Mouse (Mus musculus): ENCODE measurements around the gene Msl2. TPM values are rescaled to one million over a fixed set of nuclear protein-coding genes. Genes with fewer than 3 reads are reported as not detected.
A peak's percentile ranks its signal among the peaks of the same experiment; 100 is the strongest.

The Msl2 gene
- polyA plus RNA-seq (2015; fragmentation: Nextera tagmentation; extraction: Ambion mirVana) = 3.4 and 3.6 TPM in 2 replicates

- no peaks in the 10 kb centered on the region for H3K27me3 ChIP-seq
- ATAC-seq (replicated peaks; ENCODE audit: insufficient number of reproducible peaks, insufficient read depth, low FRiP score, low read depth) = no peak; the same call in 1 of the 2 replicates
- under 1% methylated on average over 32 of the region's 43 CpGs for WGBS
- H3K4me2 ChIP-seq = peak within 1 kb of the TSS; percentile 77
- H3K36me3 ChIP-seq = no peaks in the 10 kb centered on the region
- peak within 1 kb of the TSS; percentile 100 for H3K9ac ChIP-seq
- H3K4me3 ChIP-seq = peak within 1 kb of the TSS; percentile 99
- H3K4me1 ChIP-seq (replicated peaks) = peaks cover 18% of the 10 kb centered on the region
- H3K27ac ChIP-seq = peak within 1 kb of the TSS; percentile 100
- H3K9me3 ChIP-seq (replicated peaks) = no peaks in the 10 kb centered on the region
Measured at GRCm38 (mm10) chr9:101073987-101074331, at the start of gene Msl2. Gene Msl2, plus strand, starts transcription at chr9:101074101.

GRCm38 (mm10) chr9:101033761-101034447, 40.0 kb upstream of the Msl2 start:
- peak overlapping the region; percentile 68 for H3K9ac ChIP-seq
- 4% methylated on average over 14 of the region's 14 CpGs for WGBS
- peak overlapping the region; percentile 65 for H3K4me3 ChIP-seq
- H3K4me2 ChIP-seq = peak overlapping the region; percentile 63
- H3K27me3 ChIP-seq = no peaks in the 10 kb centered on the region
- H3K9me3 ChIP-seq (replicated peaks) = no peaks in the 10 kb centered on the region
- peaks cover 4% of the 10 kb centered on the region for H3K4me1 ChIP-seq (replicated peaks)
- H3K36me3 ChIP-seq = peaks cover 4% of the 10 kb centered on the region
- peak overlapping the region; percentile 95 for H3K27ac ChIP-seq
- ATAC-seq (replicated peaks; ENCODE audit: insufficient number of reproducible peaks, insufficient read depth, low FRiP score, low read depth) = no peak

GRCm38 (mm10) chr9:101034448-101035098, 39.3 kb upstream of the Msl2 start, which contains the start of gene Pccb:
Gene Pccb, minus strand, starts transcription at chr9:101034898.
- H3K9me3 ChIP-seq (replicated peaks) = no peaks in the 10 kb centered on the region
- peak within 1 kb of the TSS; percentile 63 for H3K4me2 ChIP-seq
- peak within 1 kb of the TSS; percentile 95 for H3K27ac ChIP-seq
- peaks cover 4% of the 10 kb centered on the region for H3K4me1 ChIP-seq (replicated peaks)
- H3K4me3 ChIP-seq = peak within 1 kb of the TSS; percentile 65
- H3K27me3 ChIP-seq = no peaks in the 10 kb centered on the region
- under 1% methylated on average over 54 of the region's 61 CpGs for WGBS
- H3K9ac ChIP-seq = peak within 1 kb of the TSS; percentile 68
- no peaks in the 10 kb centered on the region; the same call in 1 of the 2 replicates for H3K36me3 ChIP-seq
- peak; percentile 99 for ATAC-seq (replicated peaks; ENCODE audit: insufficient number of reproducible peaks, insufficient read depth, low FRiP score, low read depth)

DNA sequence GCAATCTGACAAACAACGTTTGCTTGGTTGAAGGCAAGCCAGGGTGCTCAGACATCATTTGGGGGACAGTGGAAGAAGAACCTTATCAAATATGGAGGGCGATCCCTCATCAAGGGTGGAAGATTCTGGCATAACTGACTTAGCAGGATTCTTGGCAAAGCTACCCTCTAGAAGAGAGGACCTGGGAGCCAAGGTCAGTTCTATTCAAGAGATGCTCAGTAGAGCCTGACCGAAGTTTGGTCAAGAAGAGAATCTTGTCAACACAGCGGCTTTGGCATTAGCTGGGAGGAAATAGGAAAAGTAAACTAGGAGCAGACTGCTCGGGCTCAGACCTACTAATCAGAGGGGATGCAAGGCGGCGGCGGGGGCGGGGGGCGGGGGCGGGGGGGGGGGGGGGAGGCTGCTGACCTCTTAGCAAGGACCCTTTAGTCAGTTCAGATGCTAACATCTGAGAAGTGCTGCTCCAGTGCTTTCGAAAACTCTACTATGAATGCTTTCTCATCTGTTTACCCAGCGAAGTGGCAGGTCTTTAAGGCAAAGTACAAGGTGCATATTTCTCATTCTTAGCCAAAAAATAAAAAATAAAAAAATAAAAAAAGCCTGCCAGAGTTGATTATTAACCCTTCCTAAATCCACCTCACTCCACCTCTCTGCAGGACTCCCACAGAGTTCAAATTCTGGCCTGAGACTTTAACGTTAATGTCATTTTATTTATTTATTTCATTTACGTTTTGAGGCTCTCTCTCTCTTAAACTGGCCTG, 37.9 kb upstream of the Msl2 start:
- H3K4me3 ChIP-seq = no peak overlapping the region
- H3K27ac ChIP-seq = no peak overlapping the region
- ATAC-seq (replicated peaks; ENCODE audit: insufficient number of reproducible peaks, insufficient read depth, low FRiP score, low read depth) = no peak
- 74% methylated on average over 9 of the region's 15 CpGs for WGBS
- no peaks in the 10 kb centered on the region for H3K9me3 ChIP-seq (replicated peaks)
- peaks cover 4% of the 10 kb centered on the region for H3K4me1 ChIP-seq (replicated peaks)
- H3K9ac ChIP-seq = no peak overlapping the region
- H3K4me2 ChIP-seq = no peak overlapping the region
- no peaks in the 10 kb centered on the region; the same call in 1 of the 2 replicates for H3K36me3 ChIP-seq
- H3K27me3 ChIP-seq = no peaks in the 10 kb centered on the region

DNA sequence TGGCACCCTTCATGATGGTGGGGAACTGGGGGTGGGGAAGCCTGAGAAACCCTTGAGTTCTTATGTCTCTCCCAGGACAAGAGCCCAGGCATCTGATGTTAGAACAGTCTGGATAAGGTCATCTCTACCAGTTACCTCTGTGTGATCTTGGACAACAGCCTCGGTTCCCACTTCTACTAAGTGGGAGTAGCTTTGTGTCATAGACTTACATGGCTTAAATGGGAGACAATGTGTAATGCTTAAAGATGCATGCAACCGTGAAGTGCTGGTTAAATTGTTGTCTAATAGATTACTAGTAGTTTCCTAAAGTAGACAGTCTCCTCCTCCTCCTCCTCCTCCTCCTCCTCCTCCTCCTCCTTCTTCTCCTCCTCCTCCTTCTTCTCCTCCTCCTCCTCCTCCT, 37.0 kb upstream of the Msl2 start:
- peaks cover 4% of the 10 kb centered on the region for H3K4me1 ChIP-seq (replicated peaks)
- no peak overlapping the region for H3K27ac ChIP-seq
- no peak overlapping the region for H3K4me2 ChIP-seq
- ATAC-seq (replicated peaks; ENCODE audit: insufficient number of reproducible peaks, insufficient read depth, low FRiP score, low read depth) = no peak
- no peaks in the 10 kb centered on the region for H3K36me3 ChIP-seq
- H3K27me3 ChIP-seq = no peaks in the 10 kb centered on the region
- H3K9ac ChIP-seq = no peak overlapping the region
- no peak overlapping the region for H3K4me3 ChIP-seq
- 73% methylated on average over 2 of the region's 2 CpGs for WGBS
- no peaks in the 10 kb centered on the region for H3K9me3 ChIP-seq (replicated peaks)

DNA sequence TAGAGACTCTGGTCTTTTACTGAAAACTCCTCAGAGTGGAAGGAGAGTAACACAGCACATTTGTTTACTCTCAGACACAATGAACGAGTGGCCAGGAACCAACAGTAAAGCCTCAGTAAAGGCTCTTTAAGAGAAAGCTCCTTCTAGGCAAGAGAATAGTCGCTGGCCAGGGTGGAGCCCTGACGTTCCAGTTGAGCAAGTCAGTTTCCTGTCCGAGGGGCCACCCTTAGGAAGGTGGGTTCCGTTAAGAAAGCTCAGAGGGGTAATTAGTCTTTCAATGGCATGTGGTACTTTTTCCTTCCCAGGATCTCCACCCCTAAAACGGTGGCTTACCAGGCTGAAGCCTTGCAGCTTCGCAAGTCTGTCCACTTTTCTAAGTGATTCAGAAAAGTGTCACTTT, 36.5 kb upstream of the Msl2 start:
- WGBS = 38% methylated on average over 7 of the region's 7 CpGs
- peaks cover 4% of the 10 kb centered on the region for H3K4me1 ChIP-seq (replicated peaks)
- H3K36me3 ChIP-seq = no peaks in the 10 kb centered on the region
- 0 out of 2 replicates have a peak overlapping the region, but pooled peaks have one; percentile 7 for H3K4me2 ChIP-seq
- no peaks in the 10 kb centered on the region for H3K27me3 ChIP-seq
- no peak overlapping the region for H3K27ac ChIP-seq
- no peak overlapping the region for H3K9ac ChIP-seq
- no peaks in the 10 kb centered on the region for H3K9me3 ChIP-seq (replicated peaks)
- H3K4me3 ChIP-seq = no peak overlapping the region
- no peak for ATAC-seq (replicated peaks; ENCODE audit: insufficient number of reproducible peaks, insufficient read depth, low FRiP score, low read depth)

GRCm38 (mm10) chr9:101038634-101039033, 35.3 kb upstream of the Msl2 start:
- WGBS = 59% methylated on average over 5 of the region's 5 CpGs
- Histone ChIP-seq H3K9ac (no peak overlapping the region), H3K4me1 (replicated peaks) (peaks cover 3% of the 10 kb centered on the region), H3K27ac (no peak overlapping the region), H3K4me3 (no peak overlapping the region), H3K27me3 (no peaks in the 10 kb centered on the region), H3K36me3 (no peaks in the 10 kb centered on the region), H3K4me2 (no peak overlapping the region), H3K9me3 (replicated peaks) (no peaks in the 10 kb centered on the region)
- ATAC-seq (replicated peaks; ENCODE audit: insufficient number of reproducible peaks, insufficient read depth, low FRiP score, low read depth) = no peak

GRCm38 (mm10) chr9:101041508-101041907, 32.4 kb upstream of the Msl2 start:
- Histone ChIP-seq H3K4me2 (no peak overlapping the region), H3K4me3 (no peak overlapping the region), H3K27ac (no peak overlapping the region), H3K9ac (no peak overlapping the region), H3K27me3 (no peaks in the 10 kb centered on the region), H3K4me1 (replicated peaks) (0 out of 2 replicates have a peak, but pooled peaks cover 2% of the 10 kb centered on the region), H3K36me3 (no peaks in the 10 kb centered on the region), H3K9me3 (replicated peaks) (no peaks in the 10 kb centered on the region)
- ATAC-seq (replicated peaks; ENCODE audit: insufficient number of reproducible peaks, insufficient read depth, low FRiP score, low read depth) = no peak
- WGBS = 58% methylated on average over 5 of the region's 5 CpGs

- no peak for ATAC-seq (replicated peaks; ENCODE audit: insufficient number of reproducible peaks, insufficient read depth, low FRiP score, low read depth)
- no peak overlapping the region for H3K4me2 ChIP-seq
- H3K4me1 ChIP-seq (replicated peaks) = 0 out of 2 replicates have a peak, but pooled peaks cover 2% of the 10 kb centered on the region
- no peak overlapping the region for H3K27ac ChIP-seq
- no peaks in the 10 kb centered on the region for H3K9me3 ChIP-seq (replicated peaks)
- 77% methylated on average over 9 of the region's 9 CpGs for WGBS
- no peak overlapping the region for H3K9ac ChIP-seq
- H3K36me3 ChIP-seq = no peaks in the 10 kb centered on the region
- H3K4me3 ChIP-seq = no peak overlapping the region
- H3K27me3 ChIP-seq = no peaks in the 10 kb centered on the region
Measured at GRCm38 (mm10) chr9:101042249-101042648, 31.7 kb upstream of the Msl2 start.

DNA sequence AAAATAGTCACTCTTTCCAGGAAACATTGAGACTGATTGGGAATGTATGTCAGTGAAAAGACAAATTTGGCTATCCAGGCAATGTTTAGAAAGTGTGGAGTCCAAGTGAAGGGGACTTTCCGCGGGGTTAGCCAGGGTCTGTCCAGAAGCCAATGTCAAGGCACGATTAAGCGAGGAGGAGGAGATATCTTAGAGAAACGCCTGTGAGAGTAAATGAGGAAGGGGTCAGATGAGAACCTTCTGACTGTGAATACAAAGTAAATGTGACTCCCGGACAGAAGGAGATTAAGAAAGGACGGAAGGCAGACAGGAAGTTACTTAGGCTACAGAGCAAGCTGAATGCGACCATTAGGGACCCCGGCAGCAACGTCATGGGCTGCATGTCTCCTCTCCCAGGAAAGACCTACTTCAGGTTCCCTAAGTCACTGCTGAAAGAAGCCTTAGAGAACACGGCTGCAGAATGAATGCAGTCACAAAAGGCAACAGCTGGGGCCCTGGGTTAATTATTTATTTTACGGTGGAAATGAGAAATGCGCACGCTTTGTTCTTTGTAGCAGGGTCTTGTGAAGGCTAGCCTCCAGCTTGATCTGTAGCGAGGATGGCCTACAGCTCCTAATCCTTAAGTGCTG, 28.1 kb upstream of the Msl2 start:
- Histone ChIP-seq H3K27ac (no peak overlapping the region), H3K9me3 (replicated peaks) (no peaks in the 10 kb centered on the region), H3K4me2 (0 out of 2 replicates have a peak overlapping the region, but pooled peaks have one; percentile 2)

GRCm38 (mm10) chr9:101052007-101052406, 21.9 kb upstream of the Msl2 start:
- H3K4me3 ChIP-seq = no peak overlapping the region
- H3K4me1 ChIP-seq (replicated peaks) = no peaks in the 10 kb centered on the region
- no peaks in the 10 kb centered on the region for H3K36me3 ChIP-seq
- H3K9ac ChIP-seq = no peak overlapping the region
- H3K4me2 ChIP-seq = no peak overlapping the region
- H3K27me3 ChIP-seq = no peaks in the 10 kb centered on the region
- ATAC-seq (replicated peaks; ENCODE audit: insufficient number of reproducible peaks, insufficient read depth, low FRiP score, low read depth) = no peak
- WGBS = 83% methylated on average over 3 of the region's 3 CpGs
- no peak overlapping the region for H3K27ac ChIP-seq
- no peaks in the 10 kb centered on the region for H3K9me3 ChIP-seq (replicated peaks)

More for the DNA sequence above, 28.1 kb upstream of the Msl2 start:
- ATAC-seq (replicated peaks; ENCODE audit: insufficient number of reproducible peaks, insufficient read depth, low FRiP score, low read depth) = no peak
- Histone ChIP-seq H3K9ac (no peak overlapping the region), H3K27me3 (no peaks in the 10 kb centered on the region), H3K36me3 (no peaks in the 10 kb centered on the region), H3K4me1 (replicated peaks) (0 out of 2 replicates have a peak, but pooled peaks cover 2% of the 10 kb centered on the region), H3K4me3 (no peak overlapping the region)
- WGBS = 56% methylated on average over 15 of the region's 15 CpGs

All from heart, embryonic 15.5 days (tissue).